Mouse (Mus musculus) adrenal gland, postnatal 36 days (tissue): ENCODE data around the gene Ago3. TPM values are rescaled to one million over a fixed set of nuclear protein-coding genes. Genes with fewer than 3 reads are reported as not detected.

Experiments
- DNase-seq, 2 experiments: peaks; one replicate each; pipeline ENCODE4 v3.0.0; 2021; ENCODE audit warnings: mixed read lengths in 1 of 2
- long read RNA-seq, 2 experiments: library from polyadenylated mRNA; stranded (forward); transcript quantifications; one replicate each; pipeline ENCODE4 v2.0.0; 2021; ENCODE audit warnings: borderline sequencing depth in 2 of 2
- total RNA-seq, 2 experiments: library from RNA; stranded (reverse); gene quantifications; 2 replicates each; pipeline ENCODE4 v1.2.3; 2021

Gene Ago3
- total RNA-seq, result 10 to 100 TPM; 18.4 to 30.4 TPM
- long read RNA-seq, experiment 1, partial matches to known transcripts, result 0 of 3 reads
- long read RNA-seq, experiment 1, other reads (novel, unspliced or antisense), result 3 of 3 reads
- long read RNA-seq, experiment 2, partial matches to known transcripts, result 0 of 1 reads
- long read RNA-seq, experiment 2, other reads (novel, unspliced or antisense), result 1 of 1 reads

DNA sequence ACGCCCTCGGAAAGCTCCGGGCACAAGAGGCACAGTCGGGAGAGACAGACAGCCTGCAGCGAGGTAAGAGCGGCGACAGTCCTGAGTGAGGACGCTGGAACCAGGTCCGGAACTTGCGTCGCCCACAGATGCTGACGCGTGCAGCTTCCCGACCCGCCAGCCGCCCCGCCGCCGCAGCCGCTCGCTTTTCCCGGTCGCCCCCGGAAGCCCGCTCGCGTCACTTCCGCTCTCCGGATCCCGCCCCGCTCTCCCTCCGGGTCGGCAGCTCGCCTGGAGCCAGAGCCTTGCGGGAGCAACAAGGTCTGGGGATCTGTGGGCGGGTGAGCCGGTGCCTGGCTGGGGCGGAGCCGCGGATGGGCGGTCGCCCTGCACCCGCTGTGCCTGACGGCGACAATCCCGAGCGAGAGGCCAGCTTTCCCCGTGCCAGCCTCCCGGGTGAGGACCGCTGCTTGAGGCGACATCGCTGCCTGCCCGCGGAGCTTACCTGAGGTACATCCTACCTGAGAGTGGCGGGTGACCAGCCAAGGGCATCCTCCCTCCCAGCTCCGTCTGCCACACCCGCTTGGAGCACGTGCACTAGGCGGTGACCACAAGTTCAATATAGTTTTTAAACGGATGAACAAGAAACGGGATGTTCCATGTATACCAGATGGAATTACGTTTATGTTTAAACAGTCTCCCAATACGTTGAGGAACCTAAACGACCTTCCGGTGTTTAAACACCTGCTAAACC is at the start of gene Ago3:
TSS of gene Ago3 (minus strand) at position 210 of the 733 bp plus-strand sequence.
- peak; percentile 99 for DNase-seq

DNA sequence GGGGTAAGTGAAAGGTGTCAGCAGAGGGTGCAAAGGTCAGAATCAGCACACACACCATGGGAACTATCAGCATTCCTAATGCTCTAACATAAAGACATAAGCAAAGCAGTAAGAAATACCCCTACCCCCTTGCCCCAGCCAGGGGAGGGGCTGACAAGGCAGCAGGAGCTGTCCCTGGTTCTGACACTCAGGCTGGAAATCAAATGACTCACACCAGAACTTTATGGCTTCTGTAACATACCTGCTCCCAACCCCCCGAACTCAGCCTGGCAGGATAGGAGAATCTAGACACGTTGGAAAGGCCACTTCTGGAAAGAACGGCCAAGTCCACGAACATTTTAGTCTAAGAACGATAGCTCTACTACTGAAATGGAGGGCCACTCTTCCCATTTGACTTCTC is 43.7 kb upstream of the Ago3 start:
- DNase-seq, result peak in 1 of 2 experiments; percentile 15

DNA sequence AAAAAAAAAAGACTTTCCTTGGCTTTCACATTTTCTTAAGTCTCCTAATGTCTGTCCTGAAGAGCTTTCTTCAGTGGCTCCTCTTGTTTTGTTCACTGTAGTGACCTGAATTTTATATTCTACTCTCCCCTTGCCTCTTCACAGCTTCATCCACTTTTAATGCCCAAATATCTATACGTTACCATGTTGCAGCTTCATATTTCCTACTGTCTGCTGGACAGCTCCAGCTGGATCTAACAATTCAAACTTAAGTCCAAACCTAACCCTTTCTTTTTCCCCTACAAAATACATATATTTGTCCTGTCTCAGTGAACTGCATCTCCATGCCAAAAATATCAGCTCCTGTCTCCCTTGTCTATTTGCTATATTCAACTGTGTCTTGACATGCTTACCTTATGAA is 40.0 kb upstream of the Ago3 start:
- no peak for DNase-seq

DNA sequence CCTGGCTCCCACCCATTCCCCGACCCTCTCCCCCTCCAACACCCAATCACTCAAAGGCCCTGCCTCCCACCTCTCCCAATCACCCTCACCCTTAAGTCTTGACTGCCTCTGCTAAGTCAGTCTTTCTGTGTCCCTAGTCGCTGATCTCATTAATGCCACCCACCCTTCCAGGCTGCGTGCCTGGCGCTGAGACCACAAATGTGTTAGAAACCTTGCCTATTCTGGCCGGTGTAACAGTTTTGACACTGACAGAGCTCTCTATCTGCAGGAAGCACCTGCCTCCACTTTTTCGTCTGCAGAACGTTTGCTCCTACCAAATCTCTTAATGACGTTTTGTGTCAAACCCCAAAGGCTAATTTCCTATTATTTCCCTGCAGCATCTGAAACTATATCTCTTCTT is 39.6 kb upstream of the Ago3 start:
- no peak for DNase-seq

DNA sequence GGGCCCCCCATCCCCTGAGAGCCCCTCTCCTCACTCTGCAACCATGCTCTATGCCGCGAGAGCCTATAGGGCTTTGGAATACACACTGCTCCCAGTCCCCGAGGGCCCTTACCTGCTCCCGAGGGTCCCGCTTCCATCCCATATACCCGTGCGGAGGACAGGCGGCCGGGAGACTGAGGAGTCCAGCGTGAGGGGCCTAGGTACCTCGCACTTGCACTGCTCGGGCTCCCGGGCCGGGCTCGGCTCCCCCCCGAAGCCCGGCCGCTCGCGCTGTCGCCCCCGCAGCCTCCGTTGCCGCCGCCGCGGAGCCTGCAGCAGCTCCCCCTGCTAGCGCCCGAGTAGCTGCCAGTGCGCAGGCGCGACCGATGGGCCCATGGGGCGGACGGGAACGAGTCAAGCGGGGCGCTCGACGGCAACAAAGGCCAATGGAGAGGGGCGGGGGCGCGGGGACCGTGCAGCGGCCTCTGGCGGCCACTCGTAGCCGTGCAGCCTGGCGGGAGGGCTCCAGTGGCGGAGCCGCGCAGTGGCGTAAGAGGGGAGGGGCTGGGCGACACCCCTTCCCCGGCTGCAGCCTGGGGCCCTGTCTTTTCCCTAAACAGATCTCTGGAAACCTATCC is 39.0 kb upstream of the Ago3 start, which contains the start of gene Ago1:
TSS of gene Ago1 (minus strand) at position 299 of the 617 bp plus-strand sequence.
- DNase-seq, result peak; percentile 98

DNA sequence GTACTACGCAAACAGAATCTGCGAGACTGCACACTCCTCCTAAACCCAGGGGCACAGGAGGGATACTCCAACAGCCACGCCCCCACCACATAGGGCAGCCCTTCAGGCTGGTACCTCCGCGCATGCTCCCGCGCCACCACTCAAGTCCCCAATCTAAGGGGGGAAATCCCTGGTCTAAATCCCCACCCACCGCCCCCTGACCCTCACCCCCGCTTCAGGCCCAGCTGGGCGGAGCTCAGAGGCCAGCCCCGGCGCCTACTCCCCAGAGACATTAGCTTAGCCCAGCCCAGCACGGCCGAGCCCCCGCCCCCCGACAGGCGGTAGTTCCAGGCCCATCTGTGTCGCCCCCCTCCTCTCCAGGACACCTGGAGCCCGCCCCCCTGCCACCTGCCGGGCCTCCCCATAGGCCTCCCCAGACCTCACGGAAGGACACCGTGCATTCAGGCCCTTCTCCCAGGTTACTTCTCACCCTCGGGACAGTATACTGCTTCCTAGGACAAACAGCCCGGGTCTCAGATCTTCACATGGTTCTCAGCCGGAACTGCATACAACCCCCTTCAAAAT is 38.4 kb upstream of the Ago3 start:
- peak; percentile 71 to 80 for DNase-seq

DNA sequence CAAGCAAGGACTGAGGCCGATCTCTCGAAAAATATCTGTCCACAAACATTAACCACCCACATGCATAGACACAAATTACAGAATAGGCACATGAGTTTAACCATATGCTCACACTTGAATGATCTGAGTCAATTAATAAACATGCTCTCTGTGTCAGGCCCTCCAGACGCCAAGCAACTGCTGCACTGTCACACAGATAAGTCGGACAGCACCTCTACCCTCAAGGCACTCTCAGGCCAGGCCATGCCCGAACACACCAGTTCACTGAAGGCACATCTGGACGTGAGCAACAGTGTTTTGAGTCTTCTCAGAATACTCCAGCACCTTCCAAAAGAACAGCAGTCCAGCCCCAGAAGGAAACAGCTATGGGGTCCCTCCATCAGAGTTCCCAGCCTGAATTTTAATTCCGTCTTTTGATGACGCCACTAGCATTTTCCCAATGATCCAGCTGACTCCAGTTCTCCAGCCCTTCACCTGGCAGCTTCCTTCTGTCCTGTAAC is 36.9 kb upstream of the Ago3 start:
- no peak for DNase-seq

DNA sequence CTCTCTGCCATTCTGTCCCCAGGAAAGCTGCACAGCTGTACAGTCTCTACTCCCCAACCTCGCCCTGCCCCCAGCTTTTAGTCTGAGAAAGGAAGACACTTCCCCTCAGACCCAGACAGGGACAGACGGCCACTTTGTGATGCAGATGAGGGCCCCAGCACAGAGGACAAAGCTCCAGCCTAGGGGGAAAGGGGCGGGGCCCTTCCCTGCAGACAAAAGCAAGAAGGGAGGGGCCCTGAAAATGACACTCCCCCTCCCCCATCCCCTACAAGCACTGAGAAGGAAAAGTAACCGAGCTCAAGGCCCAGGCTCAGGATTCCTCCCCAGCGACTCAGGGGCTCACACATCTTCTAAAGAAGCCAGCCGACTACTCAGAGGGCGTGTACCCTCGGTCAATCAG is 36.5 kb upstream of the Ago3 start:
- peak in 1 of 2 experiments; percentile 16 for DNase-seq

DNA sequence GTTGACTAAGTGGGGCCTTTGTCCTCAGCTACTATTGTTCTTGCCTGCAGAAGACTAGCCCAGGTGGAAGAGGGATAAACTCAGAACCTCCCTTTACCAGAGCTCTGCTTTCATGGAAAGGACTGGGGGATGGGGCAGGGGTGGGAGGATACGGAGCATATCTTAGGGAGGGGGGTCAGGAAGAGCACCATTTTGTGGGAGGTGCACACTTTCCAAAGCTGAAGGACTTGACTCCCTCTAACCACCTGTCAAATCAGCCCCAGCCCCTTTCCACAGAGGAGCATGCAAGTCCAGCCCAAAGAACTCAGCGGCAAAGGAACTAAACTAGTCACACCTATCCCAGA is 35.5 kb upstream of the Ago3 start:
- no peak for DNase-seq

DNA sequence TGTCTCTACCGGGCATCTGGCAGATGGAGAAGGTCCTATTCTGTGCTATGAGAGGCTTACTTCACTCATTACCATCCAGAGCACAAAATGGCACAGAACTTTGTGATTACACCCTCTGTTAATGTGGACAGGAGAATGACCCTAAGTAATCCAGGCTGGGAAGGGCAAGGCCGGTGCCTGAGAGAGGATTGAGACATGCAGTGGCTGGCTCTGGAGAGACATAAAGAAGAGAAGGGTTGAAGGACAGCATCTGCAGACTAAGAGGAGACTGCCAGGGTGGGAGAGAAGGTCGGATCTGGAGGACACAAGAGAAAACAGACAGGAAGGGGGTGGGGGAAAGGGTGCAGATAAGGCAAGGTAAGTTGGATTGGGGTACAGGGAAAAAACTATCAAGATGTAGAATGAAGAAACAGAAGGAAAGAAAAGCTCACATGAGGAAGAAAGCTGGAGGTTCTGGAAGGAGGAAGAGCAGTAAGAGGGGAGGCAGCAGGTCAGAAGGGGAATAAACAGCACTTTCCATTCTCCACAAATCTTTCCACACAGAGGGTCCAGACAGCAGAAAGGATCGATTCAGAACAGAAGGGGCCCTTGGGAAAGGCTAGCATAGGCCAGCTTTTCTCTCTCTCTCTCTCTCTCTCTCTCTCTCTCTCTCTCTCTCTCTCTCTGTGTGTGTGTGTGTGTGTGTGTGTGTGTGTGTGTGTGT is 35.0 kb upstream of the Ago3 start:
- DNase-seq, result peak in 1 of 2 experiments; percentile 6

DNA sequence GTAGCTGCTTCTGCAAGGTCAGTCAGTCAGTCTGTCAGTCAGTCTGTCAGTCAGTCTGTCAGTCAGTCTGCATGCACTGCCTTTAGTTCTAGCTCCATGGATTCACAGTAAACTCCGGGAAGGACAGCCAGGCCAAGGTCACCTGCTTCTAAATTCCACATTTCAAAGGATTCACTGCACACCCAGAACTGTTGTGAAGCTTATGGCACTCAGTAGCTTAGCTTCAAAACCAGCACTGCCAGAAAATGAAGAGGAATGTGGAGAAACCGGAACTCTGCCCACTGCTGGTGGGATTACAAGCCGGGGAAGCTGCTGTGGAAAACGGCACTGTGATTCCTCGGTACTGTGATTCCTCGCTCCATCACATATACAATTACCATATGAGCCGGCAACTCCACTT is 26.1 kb upstream of the Ago3 start:
- no peak for DNase-seq

DNA sequence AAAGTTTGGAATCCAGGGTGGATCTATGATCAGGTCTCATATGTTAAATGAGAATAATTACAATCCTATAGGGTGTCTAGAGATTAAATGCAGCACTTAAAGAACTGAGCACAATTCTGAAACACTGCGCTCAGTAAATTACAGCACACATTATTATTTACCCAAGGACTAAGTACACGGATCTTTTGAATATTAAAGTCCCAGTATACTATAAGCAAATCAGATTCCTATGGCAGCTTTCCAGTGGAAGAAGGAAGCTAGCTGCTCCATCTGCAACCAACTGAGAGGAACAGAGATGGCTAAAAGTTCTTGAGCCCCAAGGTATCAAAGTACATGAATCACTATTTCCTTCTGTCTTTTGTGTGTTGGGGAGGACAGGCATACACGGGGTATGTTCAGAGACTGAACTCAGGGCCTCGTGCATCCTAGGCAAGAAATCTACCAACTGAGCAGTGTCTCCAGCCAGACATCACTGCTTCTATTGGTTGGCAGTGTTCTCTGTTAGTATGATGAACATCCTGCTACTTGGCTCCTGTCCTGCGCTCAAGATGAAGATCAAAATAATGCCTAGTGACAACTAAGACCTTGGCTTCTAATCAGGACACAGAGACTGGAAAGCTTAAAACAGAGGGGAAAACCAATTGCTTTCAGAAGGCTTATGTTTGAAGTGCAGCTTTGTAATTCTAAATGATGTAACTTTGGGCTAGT is 25.3 kb upstream of the Ago3 start:
- no peak for DNase-seq

DNA sequence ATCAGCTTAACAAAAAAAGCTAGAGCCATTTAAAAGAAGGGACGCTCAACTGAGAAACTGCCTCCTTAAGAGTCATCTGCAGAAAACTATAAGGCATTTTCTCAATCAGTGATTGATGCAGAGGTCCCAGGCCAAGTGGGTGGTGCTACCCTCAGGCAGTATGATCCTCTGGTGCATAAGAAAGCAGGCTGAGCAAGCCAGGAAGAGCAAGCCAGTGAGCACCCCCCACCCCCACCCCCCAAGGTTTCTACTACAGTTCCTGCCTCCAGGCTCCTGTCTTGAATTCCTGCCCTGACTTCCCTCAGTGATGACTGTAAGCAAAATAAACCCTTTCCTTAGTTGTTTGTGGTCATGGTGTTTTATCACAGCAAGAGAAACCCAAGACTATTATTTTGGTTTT is 20.9 kb upstream of the Ago3 start:
- no peak for DNase-seq

DNA sequence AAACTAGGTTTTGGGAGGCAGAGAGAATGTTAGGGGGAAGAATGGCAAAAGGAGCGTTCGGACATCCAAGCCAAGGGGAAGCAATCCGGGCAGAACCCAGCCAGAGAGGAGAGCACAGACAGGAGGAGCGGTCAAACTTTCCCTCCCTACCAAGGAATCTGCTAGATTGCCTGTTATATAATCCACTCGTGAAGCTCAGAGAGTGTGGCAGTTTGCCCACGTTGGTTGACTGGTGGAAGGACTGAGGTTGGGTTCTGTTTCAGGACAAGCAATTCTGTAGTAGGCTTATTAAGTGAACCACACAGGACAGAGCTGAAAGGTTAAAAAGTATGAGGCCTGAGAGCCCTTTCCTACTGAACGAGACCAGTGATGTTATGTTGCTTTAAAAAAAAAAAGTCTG is 17.8 kb upstream of the Ago3 start:
- no peak for DNase-seq

DNA sequence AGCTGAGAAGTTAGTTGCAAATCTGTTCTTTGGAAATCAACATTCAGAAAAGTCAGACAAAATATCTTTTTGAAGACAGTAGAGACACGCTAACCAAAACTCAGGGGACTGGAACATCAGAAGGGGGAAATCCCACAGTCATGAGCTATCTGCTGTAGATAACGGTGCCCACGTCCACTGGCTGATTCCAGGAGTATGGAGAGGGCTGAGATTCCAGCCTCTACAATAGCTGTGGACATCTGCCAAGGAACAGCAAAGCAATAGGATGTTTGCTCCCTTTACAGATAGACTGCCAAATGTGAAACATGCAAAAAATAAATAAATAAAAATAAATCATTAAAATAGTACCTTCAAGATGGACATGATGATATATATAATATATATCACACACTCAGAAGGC is 15.2 kb upstream of the Ago3 start:
- no peak for DNase-seq

DNA sequence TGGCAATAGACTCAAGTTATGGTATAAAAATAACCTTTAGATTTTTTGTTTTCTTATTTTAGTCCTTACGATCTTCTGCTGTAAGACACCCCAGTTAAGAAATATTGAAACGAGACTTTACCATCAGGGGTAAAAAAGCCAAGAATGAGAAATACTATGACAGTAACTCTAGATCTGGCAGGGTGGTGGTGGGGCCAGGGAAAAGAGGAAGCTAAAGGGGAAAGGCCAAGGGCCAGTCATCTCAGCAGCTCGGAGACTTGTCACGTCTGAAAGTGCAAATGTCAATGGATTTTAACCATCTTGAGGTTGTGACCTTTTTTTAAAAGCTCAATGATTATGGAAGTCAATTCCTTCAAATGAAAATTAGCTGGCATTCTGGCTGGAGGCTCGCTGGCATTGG is 8.9 kb upstream of the Ago3 start:
- DNase-seq, result no peak

DNA sequence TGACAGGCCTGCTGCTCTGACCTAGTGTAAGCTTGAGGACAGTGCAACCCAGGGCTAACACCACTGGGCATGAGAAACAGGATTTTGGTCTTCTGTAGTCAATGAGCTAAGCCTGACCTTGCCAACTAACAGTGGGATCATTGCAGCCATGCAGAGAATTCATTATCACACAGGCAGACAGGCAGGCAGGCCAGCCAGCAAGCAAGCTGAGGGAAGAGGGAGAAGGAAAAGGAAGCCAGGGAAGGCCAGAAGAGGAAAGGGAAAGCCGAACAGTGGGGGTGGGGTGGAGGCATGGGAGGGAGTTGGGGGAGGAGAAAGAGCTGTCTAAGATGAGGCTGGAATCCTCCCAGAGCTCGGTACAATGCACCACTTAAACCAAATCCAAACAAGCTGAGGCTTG is 6.9 kb upstream of the Ago3 start:
- no peak for DNase-seq

DNA sequence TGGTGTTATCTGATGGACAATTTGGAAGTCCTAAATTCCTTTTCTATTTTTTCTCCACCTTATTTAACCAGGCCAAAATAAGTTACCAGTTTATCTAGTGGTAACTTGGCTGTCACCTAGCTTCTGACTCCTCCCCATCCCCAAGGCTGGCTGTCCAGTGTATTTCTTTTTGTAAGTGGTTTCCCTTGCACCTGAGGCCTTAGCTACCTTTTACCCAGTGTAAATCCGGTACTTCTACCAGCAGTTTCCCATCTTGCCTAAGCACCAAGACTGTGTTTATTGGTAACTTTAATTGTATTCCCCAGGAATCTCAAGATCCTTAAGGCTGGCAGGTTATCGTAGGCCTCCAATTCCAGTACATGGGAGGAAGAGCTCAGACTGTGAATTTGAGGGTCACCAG is 4.7 kb upstream of the Ago3 start:
- DNase-seq, result no peak

DNA sequence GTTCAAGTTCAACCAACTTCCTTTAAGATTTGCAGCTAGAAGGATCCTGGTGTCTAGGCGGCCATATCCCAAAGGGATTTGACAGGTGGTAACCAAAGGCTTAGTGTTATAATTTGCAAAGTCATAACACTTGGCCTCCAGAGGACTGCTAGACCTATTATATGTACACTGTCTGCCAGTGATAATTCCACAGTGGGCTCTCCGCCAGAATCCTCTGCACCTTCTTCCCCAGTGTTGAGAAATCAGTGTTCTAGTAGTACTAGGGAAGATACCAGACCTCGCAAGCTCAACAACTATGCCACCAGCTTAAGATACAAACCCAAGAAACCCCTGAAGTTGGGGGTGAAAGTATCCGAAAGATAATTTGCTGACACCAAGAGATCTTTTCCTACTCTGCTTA is 3.8 kb upstream of the Ago3 start:
- DNase-seq, result no peak

DNA sequence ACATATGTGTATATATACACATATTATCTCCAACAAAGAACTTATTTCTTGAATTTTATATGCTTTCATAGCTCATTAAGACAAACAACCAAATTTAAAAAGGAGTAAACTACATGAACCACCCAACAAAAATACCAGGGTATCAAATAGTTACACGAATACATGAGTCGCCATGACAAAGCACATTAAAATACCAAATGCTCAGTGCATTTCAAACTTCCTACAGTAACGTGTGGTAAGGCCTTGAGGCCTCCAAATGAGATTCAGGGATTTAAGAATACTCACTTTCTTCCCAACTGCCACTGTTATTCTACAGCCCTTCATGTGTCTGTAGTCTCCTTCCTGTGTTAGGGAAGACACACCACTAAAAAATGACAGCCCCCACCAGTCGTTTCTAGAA is 2.4 kb upstream of the Ago3 start:
- DNase-seq, result no peak

DNA sequence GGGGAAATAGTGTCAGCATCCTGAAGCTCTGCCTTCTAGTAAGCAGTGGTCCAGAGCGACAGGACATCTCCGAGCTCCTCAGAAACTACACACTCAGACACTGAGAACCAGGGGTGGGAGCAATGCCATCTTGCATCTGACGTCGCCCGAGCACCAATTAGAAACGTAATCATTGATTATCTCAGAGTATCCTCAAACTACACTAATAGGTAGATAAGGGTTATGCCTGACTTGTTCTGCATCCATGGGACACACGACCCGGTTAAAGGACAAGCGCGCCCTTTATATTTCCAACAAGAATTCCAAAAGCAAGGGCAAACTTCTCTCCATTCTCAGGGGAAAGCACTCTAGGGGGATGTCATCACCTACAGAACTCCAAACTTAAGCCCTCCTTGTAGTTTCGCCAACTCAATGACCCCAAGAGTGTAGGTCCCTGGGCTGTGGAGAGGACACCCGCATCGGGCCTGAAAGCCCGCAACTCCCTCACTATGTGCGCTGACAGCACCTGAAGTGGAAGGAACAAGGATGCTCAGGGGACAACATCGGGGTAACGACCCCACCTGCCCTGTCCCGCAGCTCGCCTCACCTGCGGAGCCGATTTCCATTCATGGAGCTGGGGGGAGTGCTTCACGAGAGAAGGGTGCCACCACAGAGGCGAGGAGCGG is 542 bp downstream of the Ago3 start:
- peak in 1 of 2 experiments; percentile 3 for DNase-seq
